Mouse (Mus musculus): ENCODE measurements at regions not wholly inside any gene's neighbourhood (a gene's known extent, or its start where the extent isn't known, plus 50 kb on each side); places are given as distances from the start of the nearest gene placed in this dataset.

- no peak for DNase-seq
These were observed 69.9 kb upstream of the Tmco5 start for GRCm38 (mm10) chr2:116808554-116808953.

- DNase-seq: no peak
These were observed 68.4 kb upstream of the Tmco5 start for GRCm38 (mm10) chr2:116810116-116810515.

GRCm38 (mm10) chr2:116812869-116813558 lies 65.5 kb upstream of the Tmco5 start:
- DNase-seq: peak; percentile 56 to 66

- peak in 1 of 2 experiments; percentile 13 for DNase-seq
These were observed 65.0 kb upstream of the Tmco5 start for GRCm38 (mm10) chr2:116813559-116813895.

GRCm38 (mm10) chr2:116817134-116817533 lies 61.4 kb upstream of the Tmco5 start:
- no peak for DNase-seq

GRCm38 (mm10) chr2:116817561-116817960 lies 60.9 kb upstream of the Tmco5 start:
- DNase-seq: no peak

- no peak for DNase-seq
These were observed 59.9 kb upstream of the Tmco5 start for GRCm38 (mm10) chr2:116818550-116818949.

- no peak for DNase-seq
These were observed 59.3 kb upstream of the Tmco5 start for GRCm38 (mm10) chr2:116819016-116819687.

- DNase-seq: peak; percentile 23 to 46
These were observed 57.4 kb upstream of the Tmco5 start for GRCm38 (mm10) chr2:116820831-116821745.

Data from kidney, postnatal 4 days (tissue).